Mouse (Mus musculus): Measurements from ENCODE around the gene Ndufc2. TPM values are rescaled to one million over a fixed set of nuclear protein-coding genes. Genes with fewer than 3 reads are reported as not detected.
"Not testable (repeated sequence)": the region's sequence is repeated elsewhere in the genome, so short reads cannot be mapped to it uniquely, and the experiment has no call there.

Gene Ndufc2
- polyA plus RNA-seq, 1 experiment = 209 TPM

DNA sequence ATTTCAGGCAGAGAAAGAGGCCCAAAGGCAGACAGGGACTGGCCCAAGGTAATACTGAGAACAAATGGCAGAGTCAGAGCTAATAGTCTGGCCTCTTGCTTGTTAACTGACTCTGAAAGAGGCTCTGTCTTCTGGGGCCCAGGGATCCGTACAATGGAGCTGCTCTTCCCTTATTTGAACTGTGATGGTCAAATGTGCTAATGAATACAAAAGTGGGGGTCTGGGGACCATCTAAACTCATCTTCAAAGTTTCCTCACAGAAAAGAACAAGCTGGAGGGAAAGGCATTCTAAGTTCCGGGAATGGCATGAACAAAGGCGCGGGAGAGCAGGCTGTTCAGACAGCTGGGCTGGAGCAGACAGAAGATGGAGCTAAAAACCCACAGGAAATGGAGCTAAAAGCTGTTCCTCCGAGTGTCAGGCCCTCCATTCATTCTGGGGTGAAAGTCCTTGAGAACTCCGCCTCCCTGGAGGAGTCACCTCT is 47.3 kb downstream of the Ndufc2 start:
- no peaks in the 10 kb centered on the region for H3K79me3 ChIP-seq (ENCODE audit: low read depth)
- no peak overlapping the region for H3K4me3 ChIP-seq (ENCODE audit: insufficient read depth, poor library complexity, severe bottlenecking)
- H3K36me3 ChIP-seq (ENCODE audit: control insufficient read depth, insufficient read depth) = no peaks in the 10 kb centered on the region
- no peaks in the 10 kb centered on the region for H3K27me3 ChIP-seq (ENCODE audit: control insufficient read depth, insufficient read depth, insufficient read length)
- H3ac ChIP-seq (ENCODE audit: control insufficient read depth, insufficient read length, low read depth) = no peak overlapping the region
- H3K79me2 ChIP-seq (ENCODE audit: control insufficient read depth, insufficient read depth) = no peaks in the 10 kb centered on the region
- TF ChIP-seq FOSL1 (IDR thresholded peaks at IDR 0.05; ENCODE audit: insufficient read depth, low read length, poor library complexity, severe bottlenecking) = no peak
- no peak for TF ChIP-seq MYOD1 (IDR thresholded peaks at IDR 0.05; ENCODE audit: control insufficient read depth, insufficient read length, low read depth)
- TF ChIP-seq MAX (IDR thresholded peaks at IDR 0.05) = no peak
- TF ChIP-seq CTCF (IDR thresholded peaks at IDR 0.05; ENCODE audit: control insufficient read depth, insufficient read depth, insufficient read length) = no peak
- TF ChIP-seq CEBPB (IDR thresholded peaks at IDR 0.05; ENCODE audit: low read depth) = no peak
- TF ChIP-seq MYOG (IDR thresholded peaks at IDR 0.05; ENCODE audit: control insufficient read depth, extremely low read depth, insufficient read length) = no peak
- no peak for TF ChIP-seq USF1 (IDR thresholded peaks at IDR 0.05; ENCODE audit: low read depth)

DNA sequence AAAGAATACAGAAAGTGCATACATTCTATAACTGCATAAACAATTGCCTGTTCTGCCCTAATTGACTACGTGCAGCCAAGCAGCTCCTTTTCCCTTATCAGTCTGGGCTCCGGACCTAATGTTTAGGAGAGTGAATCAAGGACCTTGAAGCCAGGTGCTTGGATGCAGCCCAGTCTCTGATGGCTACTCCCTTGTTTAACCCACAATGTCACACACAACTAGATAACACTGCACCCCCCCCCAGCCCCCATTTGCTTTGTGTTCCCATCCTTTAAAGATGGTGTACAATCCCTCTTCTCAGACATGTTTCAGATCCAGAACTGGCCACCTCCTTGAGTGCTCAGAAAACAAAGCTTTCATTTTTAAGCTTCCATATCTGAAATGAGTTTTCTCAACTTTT is 51.2 kb downstream of the Ndufc2 start, which contains the start of gene Kctd14:
Kctd14 (plus strand) TSS at position 301 of the 400 bp plus-strand sequence.
- H3ac ChIP-seq (ENCODE audit: control insufficient read depth, insufficient read length, low read depth); H3K4me3 ChIP-seq (ENCODE audit: insufficient read depth, poor library complexity, severe bottlenecking); H3K79me3 ChIP-seq (ENCODE audit: low read depth); H3K27me3 ChIP-seq (ENCODE audit: control insufficient read depth, insufficient read depth, insufficient read length); H3K36me3 ChIP-seq (ENCODE audit: control insufficient read depth, insufficient read depth); H3K79me2 ChIP-seq (ENCODE audit: control insufficient read depth, insufficient read depth): not testable (repeated sequence)

- no peaks in the 10 kb centered on the region for H3K79me2 ChIP-seq (ENCODE audit: control insufficient read depth, insufficient read depth)
- no peaks in the 10 kb centered on the region for H3K79me3 ChIP-seq (ENCODE audit: low read depth)
- H3K4me3 ChIP-seq (ENCODE audit: insufficient read depth, poor library complexity, severe bottlenecking) = no peak overlapping the region
- no peak for TF ChIP-seq CEBPB (IDR thresholded peaks at IDR 0.05; ENCODE audit: low read depth)
- no peak for TF ChIP-seq CTCF (IDR thresholded peaks at IDR 0.05; ENCODE audit: control insufficient read depth, insufficient read depth, insufficient read length)
- no peak for TF ChIP-seq USF1 (IDR thresholded peaks at IDR 0.05; ENCODE audit: low read depth)
- no peak for TF ChIP-seq MYOG (IDR thresholded peaks at IDR 0.05; ENCODE audit: control insufficient read depth, extremely low read depth, insufficient read length)
- no peak for TF ChIP-seq MYOD1 (IDR thresholded peaks at IDR 0.05; ENCODE audit: control insufficient read depth, insufficient read length, low read depth)
- TF ChIP-seq FOSL1 (IDR thresholded peaks at IDR 0.05; ENCODE audit: insufficient read depth, low read length, poor library complexity, severe bottlenecking) = no peak
- TF ChIP-seq MAX (IDR thresholded peaks at IDR 0.05) = no peak
- H3ac ChIP-seq (ENCODE audit: control insufficient read depth, insufficient read length, low read depth) = no peak overlapping the region
- H3K27me3 ChIP-seq (ENCODE audit: control insufficient read depth, insufficient read depth, insufficient read length) = peaks cover 3% of the 10 kb centered on the region
- H3K36me3 ChIP-seq (ENCODE audit: control insufficient read depth, insufficient read depth) = no peaks in the 10 kb centered on the region
These were observed 52.4 kb downstream of the Ndufc2 start for GRCm38 (mm10) chr7:97452196-97452595.

GRCm38 (mm10) chr7:97453141-97453921 is 53.5 kb downstream of the Ndufc2 start:
- no peak overlapping the region for H3K4me3 ChIP-seq (ENCODE audit: insufficient read depth, poor library complexity, severe bottlenecking)
- H3ac ChIP-seq (ENCODE audit: control insufficient read depth, insufficient read length, low read depth) = no peak overlapping the region
- H3K79me3 ChIP-seq (ENCODE audit: low read depth) = no peaks in the 10 kb centered on the region
- H3K79me2 ChIP-seq (ENCODE audit: control insufficient read depth, insufficient read depth) = no peaks in the 10 kb centered on the region
- peaks cover 12% of the 10 kb centered on the region for H3K27me3 ChIP-seq (ENCODE audit: control insufficient read depth, insufficient read depth, insufficient read length)
- H3K36me3 ChIP-seq (ENCODE audit: control insufficient read depth, insufficient read depth) = no peaks in the 10 kb centered on the region
- TF ChIP-seq USF1 (IDR thresholded peaks at IDR 0.05; ENCODE audit: low read depth) (no peak), MYOD1 (IDR thresholded peaks at IDR 0.05; ENCODE audit: control insufficient read depth, insufficient read length, low read depth) (no peak), MYOG (IDR thresholded peaks at IDR 0.05; ENCODE audit: control insufficient read depth, extremely low read depth, insufficient read length) (no peak), CTCF (IDR thresholded peaks at IDR 0.05; ENCODE audit: control insufficient read depth, insufficient read depth, insufficient read length) (no peak), MAX (IDR thresholded peaks at IDR 0.05) (no peak), FOSL1 (IDR thresholded peaks at IDR 0.05; ENCODE audit: insufficient read depth, low read length, poor library complexity, severe bottlenecking) (no peak), CEBPB (IDR thresholded peaks at IDR 0.05; ENCODE audit: low read depth) (no peak)

DNA sequence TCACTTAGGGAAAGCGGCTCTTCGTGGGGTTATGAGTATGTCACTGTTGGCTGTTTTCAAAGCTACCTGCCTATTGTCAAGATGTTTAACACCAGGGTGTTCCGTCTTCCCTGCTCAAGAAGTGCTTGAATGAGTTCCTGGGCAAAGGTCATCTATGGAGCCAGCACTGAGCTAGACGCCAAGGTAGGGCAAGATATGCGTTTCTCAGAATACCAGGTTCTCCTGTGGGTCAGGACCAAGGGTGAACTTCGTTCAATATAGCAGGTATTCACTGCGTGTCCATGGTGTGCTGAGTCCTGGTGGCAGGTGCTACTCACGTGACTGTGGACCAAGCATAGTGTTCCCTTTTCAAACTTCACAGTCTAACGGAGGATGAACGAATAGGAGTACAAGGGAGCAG is 55.0 kb downstream of the Ndufc2 start:
- Histone ChIP-seq H3K4me3 (ENCODE audit: insufficient read depth, poor library complexity, severe bottlenecking) (no peak overlapping the region), H3K79me2 (ENCODE audit: control insufficient read depth, insufficient read depth) (no peaks in the 10 kb centered on the region), H3K36me3 (ENCODE audit: control insufficient read depth, insufficient read depth) (no peaks in the 10 kb centered on the region), H3ac (ENCODE audit: control insufficient read depth, insufficient read length, low read depth) (no peak overlapping the region), H3K27me3 (ENCODE audit: control insufficient read depth, insufficient read depth, insufficient read length) (peaks cover 12% of the 10 kb centered on the region), H3K79me3 (ENCODE audit: low read depth) (no peaks in the 10 kb centered on the region)
- TF ChIP-seq CEBPB (IDR thresholded peaks at IDR 0.05; ENCODE audit: low read depth) (no peak), FOSL1 (IDR thresholded peaks at IDR 0.05; ENCODE audit: insufficient read depth, low read length, poor library complexity, severe bottlenecking) (no peak), MYOD1 (IDR thresholded peaks at IDR 0.05; ENCODE audit: control insufficient read depth, insufficient read length, low read depth) (no peak), MAX (IDR thresholded peaks at IDR 0.05) (no peak), MYOG (IDR thresholded peaks at IDR 0.05; ENCODE audit: control insufficient read depth, extremely low read depth, insufficient read length) (no peak), USF1 (IDR thresholded peaks at IDR 0.05; ENCODE audit: low read depth) (no peak), CTCF (IDR thresholded peaks at IDR 0.05; ENCODE audit: control insufficient read depth, insufficient read depth, insufficient read length) (no peak)

- Histone ChIP-seq H3K27me3 (ENCODE audit: control insufficient read depth, insufficient read depth, insufficient read length) (peaks cover 12% of the 10 kb centered on the region), H3ac (ENCODE audit: control insufficient read depth, insufficient read length, low read depth) (no peak overlapping the region), H3K36me3 (ENCODE audit: control insufficient read depth, insufficient read depth) (no peaks in the 10 kb centered on the region), H3K4me3 (ENCODE audit: insufficient read depth, poor library complexity, severe bottlenecking) (no peak overlapping the region), H3K79me2 (ENCODE audit: control insufficient read depth, insufficient read depth) (no peaks in the 10 kb centered on the region), H3K79me3 (ENCODE audit: low read depth) (no peaks in the 10 kb centered on the region)
- TF ChIP-seq MYOD1 (IDR thresholded peaks at IDR 0.05; ENCODE audit: control insufficient read depth, insufficient read length, low read depth) (no peak), MYOG (IDR thresholded peaks at IDR 0.05; ENCODE audit: control insufficient read depth, extremely low read depth, insufficient read length) (no peak), CTCF (IDR thresholded peaks at IDR 0.05; ENCODE audit: control insufficient read depth, insufficient read depth, insufficient read length) (no peak), CEBPB (IDR thresholded peaks at IDR 0.05; ENCODE audit: low read depth) (no peak), USF1 (IDR thresholded peaks at IDR 0.05; ENCODE audit: low read depth) (no peak), FOSL1 (IDR thresholded peaks at IDR 0.05; ENCODE audit: insufficient read depth, low read length, poor library complexity, severe bottlenecking) (no peak), MAX (IDR thresholded peaks at IDR 0.05) (no peak)
These were observed 55.8 kb downstream of the Ndufc2 start for GRCm38 (mm10) chr7:97455577-97455976.

All from C2C12 (cell line).